Mouse (Mus musculus) CH12.LX (cell line): ENCODE measurements around the gene Igsf6. TPM values are rescaled to one million over a fixed set of nuclear protein-coding genes. Genes with fewer than 3 reads are reported as not detected.

Experiments
- DNase-seq: peaks from one replicate; pipeline ENCODE4 v3.0.0-alpha.2; 2013; ENCODE audit errors: extremely low read depth
- H3K27ac ChIP-seq: 2 replicates; pipeline ENCODE4 v1.5.1; 2012; ENCODE audit warnings: low read depth, mild to moderate bottlenecking, control low read depth, moderate library complexity; ENCODE audit not compliant: insufficient read depth
- H3K27me3 ChIP-seq: replicated peaks from 2 replicates; pipeline ENCODE3; 2012; ENCODE audit warnings: inconsistent platforms
- H3K36me3 ChIP-seq, 2 experiments: replicated peaks in 1 of 2; 2 replicates each; pipeline versions ENCODE3 to v1.6.1; 2012; ENCODE audit warnings: inconsistent platforms in 1 of 2, low read length in 1 of 2, mild to moderate bottlenecking in 1 of 2, mixed read lengths in 1 of 2, moderate library complexity in 1 of 2; ENCODE audit not compliant: control insufficient read depth in 1 of 2, insufficient read depth in 1 of 2
- H3K4me1 ChIP-seq, 2 experiments: 2 replicates each; pipeline ENCODE4 v1.6.1; 2012; ENCODE audit warnings: inconsistent platforms in 1 of 2, moderate library complexity in 1 of 2; ENCODE audit not compliant: insufficient read depth in 2 of 2, control insufficient read depth in 1 of 2
- H3K4me2 ChIP-seq: 2 replicates; pipeline ENCODE4 v1.6.1; 2012; ENCODE audit warnings: low read depth, mild to moderate bottlenecking, control low read depth; ENCODE audit not compliant: poor library complexity, insufficient read depth, severe bottlenecking
- H3K4me3 ChIP-seq, 3 experiments: fragments of 150-350 bp in 1 of 3; sonication (generic) in 1 of 3; replicated peaks in 1 of 3; 2 replicates each; pipeline versions ENCODE3 to v1.5.1; 2011 to 2012; ENCODE audit warnings: low read depth in 2 of 3, low read length in 2 of 3, mild to moderate bottlenecking in 2 of 3, moderate library complexity in 2 of 3, control low read depth in 1 of 3, improper control_type of control experiment in 1 of 3, inconsistent platforms in 1 of 3, mixed read lengths in 1 of 3; ENCODE audit not compliant: poor library complexity in 1 of 3
- H3K79me2 ChIP-seq: replicated peaks from 2 replicates; pipeline ENCODE4 v1.6.1; 2012; ENCODE audit warnings: mild to moderate bottlenecking, moderate library complexity; ENCODE audit not compliant: control insufficient read depth, poor library complexity, insufficient read depth, severe bottlenecking; ENCODE audit errors: extremely low read depth
- H3K9ac ChIP-seq: 2 replicates; pipeline ENCODE4 v1.6.1; 2012; ENCODE audit warnings: low read depth, mild to moderate bottlenecking, control low read depth, moderate library complexity; ENCODE audit not compliant: insufficient read depth
- H3K9me3 ChIP-seq: replicated peaks from 2 replicates; pipeline ENCODE3; 2012; ENCODE audit warnings: low read length, inconsistent platforms, mixed read lengths
- CHD2 ChIP-seq: IDR thresholded peaks from 2 replicates; pipeline ENCODE4 v1.6.1; 2011; ENCODE audit warnings: low read length, improper control_type of control experiment
- CTCF ChIP-seq, 2 experiments: IDR thresholded peaks in 1 of 2; conservative IDR thresholded peaks in 1 of 2; 2 replicates each; pipeline ENCODE4 v1.5.1; 2011 to 2012; ENCODE audit warnings: low read depth in 2 of 2, low read length in 2 of 2, improper control_type of control experiment in 1 of 2, inconsistent platforms in 1 of 2, mild to moderate bottlenecking in 1 of 2, moderate library complexity in 1 of 2
- EP300 ChIP-seq: IDR thresholded peaks from 2 replicates; pipeline ENCODE4 v1.6.1; 2011; ENCODE audit warnings: low read length, improper control_type of control experiment
- ETS1 ChIP-seq: conservative IDR thresholded peaks from 2 replicates; pipeline ENCODE4 v1.6.1; 2012; ENCODE audit warnings: low read depth, mild to moderate bottlenecking, inconsistent platforms, low read length, improper control_type of control experiment, moderate library complexity
- GABPA ChIP-seq: IDR thresholded peaks from 2 replicates; pipeline ENCODE4 v1.6.1; 2012; ENCODE audit warnings: low read depth, low read length, improper control_type of control experiment, inconsistent platforms; ENCODE audit not compliant: insufficient replicate concordance
- IRF4 ChIP-seq: IDR thresholded peaks from 2 replicates; pipeline ENCODE4 v1.6.1; 2014; ENCODE audit warnings: low read depth, mild to moderate bottlenecking, inconsistent platforms, low read length, improper control_type of control experiment
- JUND ChIP-seq: conservative IDR thresholded peaks from 2 replicates; pipeline ENCODE4 v1.6.1; 2011; ENCODE audit warnings: low read depth, low read length, improper control_type of control experiment
- MAX ChIP-seq: IDR thresholded peaks from 2 replicates; pipeline ENCODE4 v1.6.1; 2011; ENCODE audit warnings: low read length, improper control_type of control experiment
- MAZ ChIP-seq: IDR thresholded peaks from 2 replicates; pipeline ENCODE4 v1.6.1; 2012; ENCODE audit warnings: low read depth, mild to moderate bottlenecking, inconsistent platforms, low read length, improper control_type of control experiment, moderate library complexity
- PAX5 ChIP-seq: IDR thresholded peaks from 2 replicates; pipeline ENCODE4 v1.6.1; 2012; ENCODE audit warnings: low read length, inconsistent platforms, mixed read lengths
- RAD21 ChIP-seq: IDR thresholded peaks from 2 replicates; pipeline ENCODE4 v1.6.1; 2011; ENCODE audit warnings: low read depth, mild to moderate bottlenecking, low read length, improper control_type of control experiment, moderate library complexity
- SMC3 ChIP-seq: IDR thresholded peaks from 2 replicates; pipeline ENCODE4 v1.6.1; 2011; ENCODE audit warnings: low read depth, low read length, improper control_type of control experiment
- TBP ChIP-seq: conservative IDR thresholded peaks from 2 replicates; pipeline ENCODE4 v1.6.1; 2011; ENCODE audit warnings: low read depth, low read length, improper control_type of control experiment
- TCF12 ChIP-seq: IDR thresholded peaks from 2 replicates; pipeline ENCODE4 v1.6.1; 2014; ENCODE audit warnings: low read depth, mild to moderate bottlenecking, inconsistent platforms, low read length, improper control_type of control experiment
- UBTF ChIP-seq: IDR thresholded peaks from 2 replicates; pipeline ENCODE4 v1.6.1; 2012; ENCODE audit warnings: low read depth, mild to moderate bottlenecking, inconsistent platforms, low read length, improper control_type of control experiment, moderate library complexity
- USF2 ChIP-seq: conservative IDR thresholded peaks from 2 replicates; pipeline ENCODE4 v1.6.1; 2011; ENCODE audit warnings: low read depth, low read length, improper control_type of control experiment
- ZKSCAN1 ChIP-seq: IDR thresholded peaks from 2 replicates; pipeline ENCODE4 v1.6.1; 2012; ENCODE audit warnings: low read depth, inconsistent platforms, low read length, improper control_type of control experiment, borderline replicate concordance
- dilution Hi-C: fragments of 300-500 bp; cut with MboI; formaldehyde crosslinking; loops from 2 replicates; pipeline ENCODE4 v1.14.3; 2020; ENCODE audit warnings: low sequenced_read_pairs; ENCODE audit not compliant: extremely low pct_unique_long_range_greater_than_20kb, extremely low pct_ligation_motif_present
- in situ Hi-C: fragments of 300-500 bp; cut with MboI; formaldehyde crosslinking; loops from 3 replicates; pipeline ENCODE4 v1.14.3; 2019; ENCODE audit warnings: low sequenced_read_pairs, low pct_ligation_motif_present, low pct_unique_long_range_greater_than_20kb, mixed read lengths
- polyA plus RNA-seq: library from polyadenylated mRNA; unstranded; fragments of >175 nt; gene quantifications from 2 replicates; pipeline ENCODE4 v1.2.1, GENCODE M21; 2012; ENCODE audit warnings: low read depth; ENCODE audit not compliant: insufficient read length
- total RNA-seq, 2 experiments: library from RNA; depleted of rRNA; stranded (reverse); fragments of 300-350 nt in 1 of 2; fragments of >200 nt in 1 of 2; gene quantifications; 2 replicates each; pipeline ENCODE4 v1.2.3; 2012 to 2014

Igsf6 gene
- total RNA-seq (2012; rRNA removed) (not detected in 2 replicates), total RNA-seq (2014; rRNA removed) (not detected in 2 replicates), polyA plus RNA-seq (0.19 and 0.21 TPM in 2 replicates)

- in situ Hi-C loops = no loop called here
- dilution Hi-C loops = no loop called here
- Histone ChIP-seq H3K9ac (no peak within 1 kb of the TSS), H3K9me3 (no peaks in the 10 kb centered on the region), H3K4me3 (no peak within 1 kb of the TSS), H3K27me3 (no peaks in the 10 kb centered on the region)
- TF ChIP-seq USF2 (no peak), EP300 (no peak), JUND (no peak), TBP (no peak)
- TF ChIP-seq, all 38 proteins: peak for 0
- no peaks in the 10 kb centered on the region for H3K79me2 ChIP-seq
- peaks cover 33 to 76% of the 10 kb centered on the region in 2 experiments for H3K36me3 ChIP-seq
- no peak for DNase-seq
- no peak within 1 kb of the TSS for H3K27ac ChIP-seq
- no peak within 1 kb of the TSS for H3K4me2 ChIP-seq
- H3K4me1 ChIP-seq = peaks cover 8 to 30% of the 10 kb centered on the region in 2 experiments
Observed at GRCm38 (mm10) chr7:121074281-121074680, at the start of gene Igsf6. Gene Igsf6 (minus strand): TSS chr7:121074572.

- TF ChIP-seq ETS1 (no peak), RAD21 (peak; percentile 87), SMC3 (peak; percentile 79), ZKSCAN1 (no peak), IRF4 (peak; percentile 70; the same call in 1 of the 2 replicates), CTCF (conservative IDR thresholded peaks at IDR 0.05 in 1 of 2, IDR thresholded peaks at IDR 0.05 in 1 of 2; ENCODE audit: low read depth in 2 of 2, low read length in 2 of 2) (peak; percentile 82 to 86)
- in situ Hi-C loops (no loop called here), dilution Hi-C loops (no loop called here)
- Histone ChIP-seq H3K9me3 (peaks cover 2% of the 10 kb centered on the region), H3K27me3 (peaks cover 43% of the 10 kb centered on the region), H3K27ac (no peak overlapping the region), H3K79me2 (no peaks in the 10 kb centered on the region), H3K9ac (no peak overlapping the region), H3K4me1 (peaks cover 0 to 3% of the 10 kb centered on the region in 2 experiments; a peak in 1 of 4 replicates), H3K4me3 (no peak overlapping the region), H3K4me2 (peak overlapping the region; percentile 88), H3K36me3 (no peaks in the 10 kb centered on the region)
- DNase-seq = peak; percentile 70
Observed at GRCm38 (mm10) chr7:121120143-121120818, 45.9 kb upstream of the Igsf6 start.

- H3K4me2 ChIP-seq = no peak overlapping the region
- H3K9me3 ChIP-seq = no peaks in the 10 kb centered on the region
- H3K27me3 ChIP-seq = peaks cover 5% of the 10 kb centered on the region
- dilution Hi-C loops (no loop called here), in situ Hi-C loops (loop anchor here (10.0 kb wide), 1 partner anchor 177 kb away; no protein-coding TSS in a partner anchor)
- DNase-seq = no peak
- H3K4me1 ChIP-seq = no peaks in the 10 kb centered on the region; a peak in 1 of 4 replicates
- no peak overlapping the region for H3K9ac ChIP-seq
- no peak overlapping the region for H3K4me3 ChIP-seq
- no peaks in the 10 kb centered on the region for H3K36me3 ChIP-seq
- H3K27ac ChIP-seq = no peak overlapping the region
- no peaks in the 10 kb centered on the region for H3K79me2 ChIP-seq
- TF ChIP-seq SMC3 (no peak), CHD2 (no peak), UBTF (no peak), GABPA (no peak), TCF12 (no peak), MAX (no peak), PAX5 (no peak), MAZ (no peak), IRF4 (no peak), EP300 (no peak)
Observed at GRCm38 (mm10) chr7:121111762-121112161, 37.4 kb upstream of the Igsf6 start.
